Mouse (Mus musculus): ENCODE data around the gene Zfp524.

The Zfp524 gene

DNA sequence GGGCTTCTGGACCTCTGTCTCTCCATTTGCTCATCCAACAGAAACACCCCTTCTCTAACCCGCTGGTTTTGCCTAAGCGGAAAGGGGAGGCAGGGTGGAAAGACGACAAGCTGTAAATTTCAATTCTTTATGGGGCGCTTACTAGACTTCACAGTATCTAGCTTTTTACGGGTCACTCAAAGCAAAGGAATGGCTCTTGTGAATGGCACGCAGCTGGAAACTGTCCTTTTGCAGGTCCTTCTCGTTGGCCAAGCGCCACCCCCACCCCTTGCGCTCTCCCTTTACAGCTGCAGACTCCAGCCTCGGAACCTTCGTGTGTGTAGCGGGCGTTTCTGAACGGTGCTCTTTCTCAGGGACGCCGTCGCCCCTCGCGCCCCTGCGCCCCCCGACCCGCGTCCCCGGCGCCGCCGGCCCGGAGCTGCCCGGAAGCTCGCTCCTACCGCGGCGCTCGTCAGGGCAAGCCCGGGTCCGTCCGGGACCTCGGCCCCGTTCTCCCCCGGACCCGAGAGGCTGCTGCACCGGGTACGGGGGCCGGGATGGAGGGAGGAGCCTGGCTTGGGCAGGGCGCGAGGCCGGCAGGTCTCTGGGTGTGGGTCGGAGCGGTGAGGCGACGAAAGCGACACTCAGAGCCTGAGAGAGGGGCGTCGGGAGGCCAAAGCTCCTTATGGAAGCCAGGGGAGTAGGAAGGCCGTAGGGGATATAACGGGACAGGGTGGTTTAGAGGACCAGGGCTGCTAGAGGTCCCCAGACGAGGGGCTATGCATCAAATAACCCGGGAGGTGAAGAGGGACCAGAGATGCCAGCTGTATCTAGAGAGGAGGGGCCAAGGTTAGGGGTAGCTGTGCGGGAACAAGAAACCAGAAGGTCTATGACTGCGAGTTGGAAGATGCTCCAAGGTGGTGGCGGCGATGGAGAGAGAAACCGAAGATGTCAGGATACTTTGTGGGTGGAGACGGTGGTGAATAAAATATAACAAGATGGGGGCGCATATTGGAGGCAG lies 37.3 kb downstream of the Zfp524 start, which contains the start of gene Zfp580:
TSS of gene Zfp580 (plus strand) at position 346 of the 1,000 bp plus-strand sequence.
- peak; percentile 60 to 69 for DNase-seq

DNA sequence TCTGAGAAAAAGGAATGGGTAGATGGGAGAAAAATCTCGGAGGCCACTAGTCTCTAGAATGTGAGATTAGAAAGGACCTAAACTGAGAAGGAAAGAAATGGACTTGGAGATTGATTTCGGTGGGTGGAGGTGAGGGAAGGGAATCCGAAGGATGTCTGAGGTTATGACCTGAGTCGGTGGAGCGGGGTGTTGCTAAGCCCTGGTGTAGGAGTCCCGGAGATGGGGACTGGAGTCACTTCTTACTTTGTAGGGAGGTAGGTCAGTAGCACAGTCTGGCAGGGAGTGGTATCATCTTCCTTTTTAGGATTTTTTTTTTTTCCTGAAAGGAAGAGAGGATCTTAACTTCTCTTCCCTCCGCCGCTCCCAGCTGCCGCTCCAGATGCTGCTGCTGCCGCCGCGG lies 38.2 kb downstream of the Zfp524 start:
- DNase-seq: no peak

DNA sequence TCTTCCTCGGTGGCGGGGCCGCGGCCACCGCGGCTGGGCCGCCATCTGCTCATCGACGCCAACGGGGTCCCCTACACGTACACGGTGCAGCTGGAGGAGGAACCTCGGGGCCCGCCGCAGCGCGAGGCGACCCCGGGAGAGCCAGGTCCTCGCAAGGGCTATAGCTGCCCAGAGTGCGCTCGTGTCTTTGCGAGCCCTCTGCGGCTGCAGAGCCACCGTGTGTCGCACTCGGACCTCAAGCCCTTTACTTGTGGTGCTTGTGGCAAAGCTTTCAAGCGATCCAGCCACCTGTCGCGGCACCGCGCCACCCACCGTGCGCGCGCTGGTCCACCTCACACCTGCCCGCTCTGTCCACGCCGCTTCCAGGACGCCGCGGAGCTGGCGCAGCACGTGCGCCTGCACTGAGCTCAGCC lies 38.7 kb downstream of the Zfp524 start:
- no peak for DNase-seq

DNA sequence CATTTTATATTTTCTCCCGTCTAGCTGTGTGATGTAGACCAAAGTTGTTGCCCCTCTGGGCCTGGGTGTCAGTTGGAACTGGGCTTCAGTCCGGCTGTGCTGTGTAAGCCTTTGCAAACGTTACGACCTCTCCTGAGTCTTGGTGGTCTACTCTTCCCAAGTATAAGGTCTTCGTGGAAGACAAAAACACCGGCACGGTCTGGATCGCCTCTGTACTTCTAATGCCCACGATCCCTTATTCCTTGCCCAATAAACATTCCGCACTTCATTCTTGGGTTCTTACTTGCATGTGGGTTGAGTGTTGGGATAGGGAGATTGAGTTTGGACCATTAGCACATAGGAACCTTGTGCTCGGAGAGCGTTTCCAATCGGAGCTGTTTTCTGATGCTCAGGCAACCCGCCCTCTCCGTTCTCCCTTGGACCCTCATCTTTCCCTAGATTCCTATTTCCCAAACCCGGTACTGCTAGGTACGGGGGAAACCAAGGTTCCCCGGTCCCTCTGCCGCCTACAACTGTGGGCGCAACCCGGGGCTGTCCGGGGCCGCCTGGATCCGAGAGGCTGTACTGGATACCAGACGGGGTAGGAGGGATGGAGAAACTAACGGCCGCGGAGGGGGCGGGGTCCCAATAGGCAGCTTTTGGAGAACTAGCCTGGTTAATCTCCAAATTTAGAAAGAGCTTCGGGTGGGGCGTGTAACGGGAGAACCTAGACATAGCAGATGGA lies 39.4 kb downstream of the Zfp524 start:
- DNase-seq: no peak

DNA sequence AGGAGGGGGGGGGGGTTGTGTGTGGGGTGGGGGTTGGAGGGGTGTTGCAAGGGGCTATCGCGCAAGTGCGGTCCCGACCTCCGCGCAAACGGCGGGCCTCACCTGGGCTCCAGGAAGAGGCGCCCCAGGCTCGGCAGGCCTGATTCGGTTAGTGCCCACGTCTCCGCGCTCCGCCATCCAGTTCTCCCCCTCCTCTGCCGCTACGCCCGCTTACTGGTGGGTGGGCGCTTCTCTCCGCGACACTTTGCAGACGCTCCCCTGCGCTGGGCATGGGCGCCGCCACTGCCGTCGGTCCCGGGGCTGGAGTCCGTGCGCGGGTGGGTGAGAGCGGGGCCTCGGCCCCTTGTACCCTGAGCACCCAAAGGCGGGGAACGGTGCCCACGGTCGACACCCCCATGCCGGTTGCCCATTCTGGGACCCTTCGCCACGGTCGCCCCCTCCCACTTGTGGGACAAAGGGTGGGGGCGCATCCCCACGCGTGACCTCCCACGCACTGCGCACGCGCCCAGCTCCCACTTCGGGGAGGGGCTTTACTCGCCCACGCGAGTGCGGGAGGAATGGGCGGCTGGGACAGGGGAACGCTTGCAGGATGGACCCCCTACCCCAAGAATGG lies 42.5 kb downstream of the Zfp524 start:
- DNase-seq: no peak

DNA sequence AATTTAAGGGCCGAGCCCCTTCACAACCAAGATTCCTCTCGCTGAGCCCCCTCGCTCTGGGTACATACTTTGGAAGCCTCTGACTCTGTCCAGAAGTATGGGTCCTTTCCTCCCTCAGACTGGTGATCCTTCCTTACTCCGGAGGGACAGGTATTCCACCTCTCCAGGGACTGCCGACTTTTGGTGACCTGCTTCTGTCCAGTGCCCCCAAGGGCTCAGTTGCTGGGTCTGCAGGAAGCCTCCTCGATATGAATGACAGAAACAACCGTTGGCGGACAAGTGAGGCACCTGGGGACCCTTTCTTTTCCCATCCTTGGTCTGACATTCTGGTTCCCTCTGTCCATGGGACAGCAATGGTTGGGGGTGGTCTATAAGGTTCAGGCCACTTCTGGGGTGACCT lies 43.2 kb downstream of the Zfp524 start:
- DNase-seq: no peak

DNA sequence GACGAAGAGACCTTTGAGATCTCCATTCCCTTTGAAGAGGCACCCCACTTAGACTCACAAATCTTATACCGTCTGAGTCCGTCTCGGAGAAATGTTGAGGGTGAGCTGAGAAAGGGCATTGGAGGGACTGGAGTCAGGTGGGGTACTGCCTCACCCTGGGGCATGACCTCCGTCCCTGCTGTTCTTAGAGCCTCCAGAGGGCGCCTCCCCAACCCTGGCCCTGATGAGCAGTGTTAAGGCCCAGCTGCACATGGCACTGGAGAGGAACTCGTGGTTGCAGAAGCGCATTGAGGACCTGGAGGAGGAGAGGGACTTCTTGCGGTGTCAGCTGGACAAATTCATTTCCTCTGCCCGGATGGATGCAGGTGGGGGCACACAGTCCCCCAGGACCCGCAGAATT lies 43.6 kb downstream of the Zfp524 start:
- DNase-seq: no peak

DNA sequence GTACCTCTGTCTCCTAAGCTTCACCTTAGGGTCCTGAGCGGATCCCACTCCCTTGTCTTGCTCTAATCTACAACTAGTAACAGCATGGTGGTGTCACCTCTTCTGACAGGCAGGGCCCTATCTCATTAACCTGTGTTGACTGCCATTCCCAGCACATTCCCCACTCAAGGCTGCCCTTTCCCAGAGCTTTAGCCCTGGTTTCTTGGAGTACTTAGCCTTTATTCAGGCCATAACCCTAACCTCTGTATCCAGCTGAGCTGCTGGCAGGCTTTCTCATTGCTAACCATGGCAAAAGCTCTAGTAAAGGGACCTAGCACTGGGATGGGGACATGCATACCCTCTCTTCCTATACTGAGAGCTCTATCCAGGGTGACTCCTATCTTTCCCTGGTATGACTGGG lies 44.4 kb downstream of the Zfp524 start:
- no peak for DNase-seq

DNA sequence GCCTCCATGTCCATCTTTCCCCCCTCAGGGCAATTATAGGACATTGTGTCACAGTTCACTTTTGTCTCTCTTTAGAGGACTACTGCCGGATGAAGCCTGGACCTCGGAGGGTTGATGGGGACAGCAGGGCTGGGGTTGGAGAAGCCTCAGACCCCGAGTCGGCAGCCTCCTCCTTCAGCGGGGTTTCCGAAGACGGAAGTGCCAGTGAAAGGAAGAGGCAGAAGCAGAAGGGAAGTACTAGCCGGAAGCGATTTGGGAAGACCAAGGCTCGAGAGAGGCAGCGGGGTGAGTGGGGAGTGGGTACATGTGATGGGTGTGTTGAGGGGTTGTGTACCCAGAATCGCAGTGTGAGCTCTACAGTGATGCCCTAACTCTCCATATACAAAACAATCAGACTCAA lies 45.2 kb downstream of the Zfp524 start:
- DNase-seq: no peak

DNA sequence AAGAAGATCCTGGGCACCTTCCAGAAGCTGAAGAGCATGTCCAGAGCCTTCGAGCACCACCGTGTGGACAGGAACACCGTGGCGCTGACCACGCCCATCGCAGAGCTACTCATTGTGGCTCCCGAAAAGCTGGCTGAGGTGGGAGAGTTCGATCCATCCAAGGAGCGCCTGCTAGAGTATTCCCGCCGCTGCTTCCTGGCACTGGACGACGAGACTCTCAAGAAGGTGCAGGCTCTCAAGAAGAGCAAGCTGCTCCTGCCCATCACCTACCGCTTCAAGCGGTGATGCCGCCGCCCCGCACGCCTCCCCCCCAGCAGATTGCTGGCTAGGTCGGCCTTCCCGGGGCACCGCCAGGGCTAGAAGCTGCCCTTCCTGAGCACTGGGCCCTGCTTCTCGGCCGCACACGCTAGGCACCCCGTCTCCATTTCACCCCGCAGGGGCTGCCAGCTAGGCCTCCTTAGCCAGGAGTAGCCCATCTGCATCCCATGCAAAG lies 46.1 kb downstream of the Zfp524 start:
- DNase-seq: peak; percentile 81 to 86

DNA sequence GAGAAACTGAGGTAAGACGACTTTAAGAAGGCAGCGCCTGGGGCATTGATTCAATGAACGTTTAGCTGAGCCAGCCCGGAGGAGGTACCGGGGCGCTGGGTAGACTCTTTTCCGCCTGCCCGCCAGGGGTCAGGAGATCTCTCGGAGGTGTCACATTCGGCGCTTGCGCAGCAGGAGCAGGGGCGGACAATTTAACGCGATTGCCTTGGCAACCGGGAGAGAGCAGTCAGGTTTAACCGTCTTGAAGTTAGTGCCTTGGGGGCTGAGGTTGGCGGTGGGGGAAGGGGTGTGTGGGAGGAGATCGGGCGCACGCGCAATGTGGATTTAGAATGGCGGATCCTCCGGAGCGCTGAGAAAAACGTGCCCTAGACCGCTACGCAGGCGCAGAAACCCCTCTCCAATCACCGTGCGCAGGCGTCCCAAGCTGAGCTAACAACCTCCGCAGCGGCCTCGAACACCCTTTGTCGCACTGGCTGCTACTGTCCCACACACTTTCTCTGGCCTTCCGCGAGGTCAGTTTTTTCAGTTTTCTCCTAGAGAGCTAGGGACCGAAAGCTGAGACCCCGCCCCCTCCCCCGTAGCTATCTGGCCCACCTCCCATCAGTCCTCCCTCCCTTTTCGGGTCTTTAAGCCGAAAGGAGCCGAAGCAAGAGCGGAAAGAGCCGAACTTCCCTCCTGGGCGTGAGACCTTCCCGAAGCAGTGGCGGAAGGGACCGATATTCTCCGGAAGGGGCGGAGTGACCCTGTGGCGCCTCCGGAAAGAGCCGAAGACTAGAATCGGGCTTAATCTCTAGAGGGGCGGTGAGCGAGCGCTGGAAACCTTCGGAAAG lies 46.9 kb downstream of the Zfp524 start:
- DNase-seq: peak; percentile 97 to 98

DNA sequence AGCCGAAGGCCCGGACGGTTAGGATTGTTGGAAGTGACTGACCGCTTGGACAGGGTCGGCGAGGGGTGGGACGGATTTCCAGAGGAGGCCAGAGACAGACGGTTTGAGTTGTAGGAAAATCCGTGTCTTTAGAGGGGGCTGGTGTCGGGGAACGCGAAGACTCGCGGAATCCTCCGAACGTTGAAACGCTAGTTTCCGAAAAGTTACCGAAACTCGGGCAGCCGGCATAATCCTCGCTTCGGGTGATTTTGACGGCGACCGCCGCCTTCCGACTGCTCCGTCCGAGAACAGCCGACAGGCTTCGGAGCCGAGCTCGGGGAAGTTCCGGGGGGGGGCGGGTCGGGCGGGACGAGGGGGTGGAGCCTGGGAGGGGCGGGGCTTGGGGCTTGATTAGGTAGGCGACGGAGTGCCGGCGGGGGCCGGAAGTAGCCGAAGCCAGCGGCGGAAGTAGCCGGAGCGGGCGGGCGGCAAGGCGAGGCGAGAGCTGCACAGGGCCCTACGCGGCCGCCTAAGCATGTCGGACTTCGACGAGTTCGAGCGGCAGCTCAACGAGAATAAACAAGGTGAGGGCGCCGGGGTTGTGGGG lies 47.7 kb downstream of the Zfp524 start, which contains the start of gene U2af2:
TSS of gene U2af2 (plus strand) at position 370 of the 586 bp plus-strand sequence.
- DNase-seq: peak; percentile 92 to 93

DNA sequence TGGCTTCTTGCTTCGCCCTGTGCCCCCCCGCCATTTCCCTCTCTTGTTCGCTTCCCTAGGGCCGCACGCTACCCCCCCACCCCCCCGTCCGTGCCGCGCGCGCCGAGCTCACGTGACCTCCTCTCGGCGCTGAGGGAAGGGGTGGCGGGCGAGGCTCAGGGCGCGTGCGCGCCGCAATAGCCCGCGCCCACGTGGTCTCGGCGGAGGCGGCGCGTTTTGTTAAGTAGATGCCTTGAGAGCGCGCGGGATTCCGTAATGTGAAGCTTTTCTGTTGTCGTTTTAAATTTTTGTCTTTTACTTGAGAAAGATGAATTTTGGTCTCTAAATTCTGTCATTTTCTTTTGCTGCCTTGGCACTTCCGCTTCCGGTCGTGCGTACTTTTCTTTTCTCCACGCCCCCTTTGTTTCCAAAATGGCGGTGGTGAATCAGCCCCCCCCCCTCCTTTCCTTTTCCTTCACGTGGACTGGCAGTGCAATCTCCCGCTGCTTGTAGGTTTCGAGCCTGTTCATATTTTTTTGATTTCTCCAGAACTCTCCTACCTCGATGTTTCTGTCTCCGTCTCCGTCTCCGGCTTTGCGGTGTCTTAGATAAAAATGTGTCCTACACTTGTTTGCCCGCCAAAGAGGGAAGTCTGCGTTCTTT lies 48.3 kb downstream of the Zfp524 start:
- DNase-seq: peak in 1 of 2 experiments; percentile 73

DNA sequence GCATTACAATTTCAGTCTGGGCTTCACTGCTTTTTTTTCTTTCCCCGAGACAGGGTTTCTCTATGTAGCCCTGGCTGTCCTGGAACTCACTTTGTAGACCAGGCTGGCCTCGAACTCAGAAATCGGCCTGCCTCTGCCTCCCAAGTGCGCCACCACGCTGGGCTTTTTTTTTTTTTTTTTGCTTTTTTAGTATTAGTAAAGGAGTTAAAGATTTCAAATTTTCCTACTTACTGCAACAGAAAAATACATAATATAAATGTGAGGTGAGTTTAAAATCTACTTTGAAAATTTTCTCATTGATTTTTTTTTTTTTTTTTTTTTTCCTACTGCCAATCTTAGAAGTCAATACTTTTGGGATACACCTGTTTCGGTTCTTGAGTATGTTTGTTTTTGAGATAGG lies 50.7 kb downstream of the Zfp524 start:
- no peak for DNase-seq

All from lung, adult 18-20 months (tissue).